Mouse (Mus musculus) myocyte (in vitro differentiated cells): ENCODE measurements around the gene Mt2. TPM values are rescaled to one million over a fixed set of nuclear protein-coding genes. Genes with fewer than 3 reads are reported as not detected.
A peak's percentile ranks its signal among the peaks of the same experiment; 100 is the strongest.
"Not testable (repeated sequence)": the region's sequence is repeated elsewhere in the genome, so short reads cannot be mapped to it uniquely, and the experiment has no call there.

Source experiments
- H3K27me3 ChIP-seq: one replicate; pipeline ENCODE4 v1.6.1; 2011; ENCODE audit not compliant: control insufficient read depth, insufficient read depth, insufficient read length
- H3K36me3 ChIP-seq: one replicate; pipeline ENCODE4 v1.6.1; 2011; ENCODE audit not compliant: control insufficient read depth, insufficient read depth
- H3K4me2 ChIP-seq: one replicate; pipeline ENCODE4 v1.6.1; 2011; ENCODE audit warnings: low read depth, control low read depth
- H3K4me3 ChIP-seq: one replicate; pipeline ENCODE4 v1.5.1; 2011; ENCODE audit warnings: mild to moderate bottlenecking, control low read depth, moderate library complexity
- H3K79me2 ChIP-seq: one replicate; pipeline ENCODE4 v1.6.1; 2011; ENCODE audit not compliant: control insufficient read depth, insufficient read depth
- H3ac ChIP-seq: one replicate; pipeline ENCODE4 v1.6.1; 2011; ENCODE audit not compliant: control insufficient read depth, insufficient read length
- CEBPB ChIP-seq: IDR thresholded peaks from 2 replicates; pipeline ENCODE4 v1.6.1; 2011; ENCODE audit warnings: mild to moderate bottlenecking, moderate library complexity; ENCODE audit not compliant: poor library complexity, insufficient read depth, severe bottlenecking
- E2F4 ChIP-seq: IDR thresholded peaks from one replicate; pipeline ENCODE4 v1.6.1; 2011; ENCODE audit warnings: mild to moderate bottlenecking, control low read depth, moderate library complexity; ENCODE audit not compliant: insufficient read depth
- MAX ChIP-seq: IDR thresholded peaks from one replicate; pipeline ENCODE4 v1.6.1; 2011; ENCODE audit warnings: low read depth, mild to moderate bottlenecking, control low read depth
- MYOD1 ChIP-seq, 3 experiments: IDR thresholded peaks; one replicate each; pipeline ENCODE4 v1.6.1; 2011; ENCODE audit warnings: control low read depth in 2 of 3, low read depth in 2 of 3, mild to moderate bottlenecking in 2 of 3, moderate library complexity in 1 of 3; ENCODE audit not compliant: insufficient read length in 2 of 3, control insufficient read depth in 1 of 3
- MYOG ChIP-seq, 3 experiments: IDR thresholded peaks; one replicate each; pipeline ENCODE4 v1.6.1; 2011; ENCODE audit warnings: control low read depth in 2 of 3, low read depth in 2 of 3, mild to moderate bottlenecking in 2 of 3; ENCODE audit not compliant: insufficient read length in 2 of 3, control insufficient read depth in 1 of 3, insufficient read depth in 1 of 3
- POLR2A ChIP-seq: IDR thresholded peaks from one replicate; pipeline ENCODE4 v1.6.1; 2011; ENCODE audit warnings: low read depth, mild to moderate bottlenecking, control low read depth, moderate library complexity; ENCODE audit not compliant: insufficient read length
- POLR2AphosphoS2 ChIP-seq: IDR thresholded peaks from one replicate; pipeline ENCODE4 v1.6.1; 2011; ENCODE audit warnings: low read depth, control low read depth; ENCODE audit not compliant: insufficient read length
- REST ChIP-seq: IDR thresholded peaks from one replicate; pipeline ENCODE4 v1.6.1; 2011; ENCODE audit warnings: mild to moderate bottlenecking, control low read depth, moderate library complexity; ENCODE audit not compliant: insufficient read depth, insufficient read length
- SRF ChIP-seq: IDR thresholded peaks from one replicate; pipeline ENCODE4 v1.6.1; 2011; ENCODE audit warnings: low read depth; ENCODE audit not compliant: control insufficient read depth, insufficient read length
- TCF12 ChIP-seq: IDR thresholded peaks from one replicate; pipeline ENCODE4 v1.6.1; 2011; ENCODE audit warnings: mild to moderate bottlenecking, control low read depth; ENCODE audit not compliant: poor library complexity, insufficient read depth, severe bottlenecking
- TCF3 ChIP-seq: IDR thresholded peaks from one replicate; pipeline ENCODE4 v1.6.1; 2011; ENCODE audit warnings: low read depth, control low read depth; ENCODE audit not compliant: insufficient read length
- USF1 ChIP-seq: IDR thresholded peaks from one replicate; pipeline ENCODE4 v1.6.1; 2011; ENCODE audit warnings: low read depth, mild to moderate bottlenecking, control low read depth, moderate library complexity
- polyA plus RNA-seq: library from polyadenylated mRNA; unstranded; fragments of >200 nt; fragmentation: generic; extraction: Trizol; gene quantifications from one replicate; pipeline ENCODE4 v1.2.1, GENCODE M21; 2012; ENCODE audit warnings: missing spikeins

The Mt2 gene
- polyA plus RNA-seq, 1 experiment = 699 TPM

GRCm38 (mm10) chr8:94132096-94132495, 40.4 kb upstream of the Mt2 start:
- TF ChIP-seq MYOG (IDR thresholded peaks at IDR 0.05; ENCODE audit: control insufficient read depth in 1 of 3, insufficient read depth in 1 of 3, insufficient read length in 2 of 3, low read depth in 2 of 3) = no peak
- TF ChIP-seq TCF12 = no peak
- TF ChIP-seq POLR2A = no peak
- TF ChIP-seq REST = no peak
- no peak for TF ChIP-seq SRF
- TF ChIP-seq E2F4 = no peak
- TF ChIP-seq MAX = no peak
- no peak for TF ChIP-seq CEBPB
- no peak for TF ChIP-seq POLR2AphosphoS2
- no peak for TF ChIP-seq MYOD1 (IDR thresholded peaks at IDR 0.05; ENCODE audit: control insufficient read depth in 1 of 3, insufficient read length in 2 of 3, low read depth in 2 of 3)
- TF ChIP-seq TCF3 = no peak
- TF ChIP-seq USF1 = no peak
- Histone ChIP-seq H3K27me3 (no peaks in the 10 kb centered on the region), H3K79me2 (no peaks in the 10 kb centered on the region)

GRCm38 (mm10) chr8:94134601-94135000, 37.9 kb upstream of the Mt2 start:
- not testable (repeated sequence) for H3K36me3 ChIP-seq, H3ac ChIP-seq, H3K79me2 ChIP-seq, H3K27me3 ChIP-seq, H3K4me3 ChIP-seq
- H3K4me2 ChIP-seq = peak overlapping the region; percentile 49

More at GRCm38 (mm10) chr8:94132096-94132495, 40.4 kb upstream of the Mt2 start:
- Histone ChIP-seq H3K4me3 (no peak overlapping the region), H3ac (no peak overlapping the region), H3K4me2 (no peak overlapping the region), H3K36me3 (no peaks in the 10 kb centered on the region)

GRCm38 (mm10) chr8:94135556-94135955, 36.9 kb upstream of the Mt2 start:
- Histone ChIP-seq H3K27me3 (no peaks in the 10 kb centered on the region), H3K4me2 (no peak overlapping the region), H3K36me3 (no peaks in the 10 kb centered on the region), H3ac (no peak overlapping the region), H3K79me2 (no peaks in the 10 kb centered on the region), H3K4me3 (no peak overlapping the region)
- TF ChIP-seq SRF (no peak), USF1 (no peak), POLR2AphosphoS2 (no peak), E2F4 (no peak), MYOD1 (IDR thresholded peaks at IDR 0.05; ENCODE audit: control insufficient read depth in 1 of 3, insufficient read length in 2 of 3, low read depth in 2 of 3) (no peak), MYOG (IDR thresholded peaks at IDR 0.05; ENCODE audit: control insufficient read depth in 1 of 3, insufficient read depth in 1 of 3, insufficient read length in 2 of 3, low read depth in 2 of 3) (no peak), TCF12 (no peak), POLR2A (no peak), MAX (no peak), TCF3 (no peak), CEBPB (no peak), REST (no peak)

- H3K79me2 ChIP-seq = no peaks in the 10 kb centered on the region
- H3K4me2 ChIP-seq = no peak overlapping the region
- H3K4me3 ChIP-seq = no peak overlapping the region
- TF ChIP-seq SRF (no peak), REST (no peak), E2F4 (no peak), POLR2AphosphoS2 (no peak), TCF3 (no peak), USF1 (no peak), CEBPB (no peak), MAX (no peak), POLR2A (no peak), MYOG (IDR thresholded peaks at IDR 0.05; ENCODE audit: control insufficient read depth in 1 of 3, insufficient read depth in 1 of 3, insufficient read length in 2 of 3, low read depth in 2 of 3) (no peak), TCF12 (no peak), MYOD1 (IDR thresholded peaks at IDR 0.05; ENCODE audit: control insufficient read depth in 1 of 3, insufficient read length in 2 of 3, low read depth in 2 of 3) (no peak)
- H3K27me3 ChIP-seq = no peaks in the 10 kb centered on the region
- no peak overlapping the region for H3ac ChIP-seq
- H3K36me3 ChIP-seq = no peaks in the 10 kb centered on the region
Measured at GRCm38 (mm10) chr8:94136192-94136591, 36.3 kb upstream of the Mt2 start.

- TF ChIP-seq TCF3 (no peak), MYOG (IDR thresholded peaks at IDR 0.05; ENCODE audit: control insufficient read depth in 1 of 3, insufficient read depth in 1 of 3, insufficient read length in 2 of 3, low read depth in 2 of 3) (no peak), E2F4 (no peak), REST (no peak), CEBPB (no peak), USF1 (no peak), TCF12 (no peak), MAX (no peak), POLR2A (no peak)
- Histone ChIP-seq H3K27me3 (no peaks in the 10 kb centered on the region), H3K4me2 (no peak within 1 kb of the TSS), H3K4me3 (no peak within 1 kb of the TSS), H3K36me3 (no peaks in the 10 kb centered on the region), H3ac (no peak within 1 kb of the TSS), H3K79me2 (no peaks in the 10 kb centered on the region)
Measured at GRCm38 (mm10) chr8:94136933-94137332, 35.5 kb upstream of the Mt2 start, which contains the start of gene Mt4. Mt4 (plus strand) TSS chr8:94137197.
